Mouse (Mus musculus) embryonic facial prominence, embryonic 13.5 days (tissue): ENCODE data around the gene Acvrl1. TPM values are rescaled to one million over a fixed set of nuclear protein-coding genes. Genes with fewer than 3 reads are reported as not detected.

ENCODE experiments used
- ATAC-seq: fragments of 200-750 bp; cut with Nextera tagmentation; 2 replicates; pipeline ENCODE4 v1.8.0; 2017; ENCODE audit warnings: low read depth; ENCODE audit not compliant: insufficient number of reproducible peaks, insufficient read depth, low FRiP score, low TSS enrichment
- H3K27ac ChIP-seq: fragments of 300-500 bp; sonication (generic); 2 replicates; pipeline ENCODE4 v1.5.1; 2015; ENCODE audit warnings: moderate library complexity, mild to moderate bottlenecking, inconsistent platforms
- H3K27me3 ChIP-seq: fragments of 300-500 bp; sonication (generic); 2 replicates; pipeline ENCODE4 v1.6.1; 2015; ENCODE audit warnings: mild to moderate bottlenecking, inconsistent platforms
- H3K36me3 ChIP-seq: fragments of 300-500 bp; sonication (generic); 2 replicates; pipeline ENCODE4 v1.6.1; 2015; ENCODE audit warnings: mild to moderate bottlenecking, inconsistent platforms
- H3K4me1 ChIP-seq: fragments of 300-500 bp; sonication (generic); 2 replicates; pipeline ENCODE4 v1.6.1; 2015; ENCODE audit warnings: inconsistent platforms
- H3K4me2 ChIP-seq: fragments of 300-500 bp; sonication (generic); 2 replicates; pipeline ENCODE4 v1.6.1; 2015; ENCODE audit warnings: moderate library complexity, mild to moderate bottlenecking, inconsistent platforms
- H3K4me3 ChIP-seq: fragments of 300-500 bp; sonication (generic); 2 replicates; pipeline ENCODE4 v1.5.1; 2015; ENCODE audit warnings: mild to moderate bottlenecking, inconsistent platforms
- H3K9ac ChIP-seq: fragments of 300-500 bp; sonication (generic); 2 replicates; pipeline ENCODE4 v1.6.1; 2015; ENCODE audit warnings: mild to moderate bottlenecking, inconsistent platforms
- H3K9me3 ChIP-seq: fragments of 300-500 bp; sonication (generic); 2 replicates; pipeline ENCODE4 v1.6.1; 2016; ENCODE audit warnings: inconsistent platforms
- WGBS: fragments of 180-500 bp; shearing (Covaris S2); methylation state at CpG from one replicate; pipeline ENCODE4 v1.1.7; 2015; ENCODE audit warnings: mixed read lengths; 5-methylcytosine and 5-hydroxymethylcytosine counted together
- polyA plus RNA-seq: library from polyadenylated mRNA; unstranded; fragments of >200 nt; fragmentation: Nextera tagmentation; extraction: Ambion mirVana; gene quantifications from 2 replicates; pipeline ENCODE4 v1.2.1, GENCODE M21; 2015

The Acvrl1 gene
- polyA plus RNA-seq = 9.9 and 10.1 TPM in 2 replicates

DNA sequence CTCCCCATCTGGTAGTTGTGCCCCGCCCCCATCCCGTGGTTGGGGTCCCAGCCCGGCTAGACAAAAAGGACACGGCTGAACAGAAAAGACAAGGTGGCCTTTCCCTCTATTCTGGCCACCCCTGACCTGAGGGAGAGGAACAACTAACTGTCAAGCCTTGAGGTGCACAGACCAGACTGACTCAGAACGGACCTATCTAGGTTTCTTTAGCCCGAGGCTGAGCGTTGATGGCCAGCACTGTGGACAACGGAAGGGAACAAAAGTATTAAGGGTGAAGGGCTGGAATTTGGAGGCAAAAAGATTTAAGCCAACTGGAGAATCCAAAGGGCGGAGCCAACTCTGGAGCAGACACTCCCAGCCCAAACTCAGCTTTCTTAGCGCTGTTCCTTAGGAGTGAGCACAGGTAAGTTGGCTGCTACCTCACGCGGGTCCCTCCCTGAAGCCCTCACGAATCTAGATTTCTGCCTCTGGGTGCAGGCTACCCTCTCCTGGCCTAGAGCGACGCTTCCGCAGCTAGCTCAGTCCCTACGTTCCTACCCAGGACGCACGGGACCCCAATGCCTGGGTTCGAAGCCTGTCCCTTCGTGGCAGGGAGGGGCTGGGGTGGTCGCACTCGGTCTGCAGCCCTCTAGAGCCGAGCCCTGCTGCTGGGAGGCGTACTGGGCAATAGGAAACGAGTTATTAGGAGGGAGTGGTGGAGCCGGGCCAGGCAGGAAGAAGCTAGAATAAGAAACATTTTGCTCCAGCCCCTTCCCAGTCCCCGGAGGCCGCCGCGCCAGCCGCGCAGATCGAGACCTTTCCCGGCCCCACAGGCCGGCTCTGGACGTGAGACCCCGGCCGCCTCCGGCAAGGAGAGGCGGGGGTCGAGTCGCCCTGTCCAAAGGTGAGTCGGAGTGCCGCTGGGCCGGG, at the start of gene Acvrl1:
Gene Acvrl1 (plus strand): TSS at position 342 of the 909 bp plus-strand sequence.
- H3K4me3 ChIP-seq = peak within 1 kb of the TSS; percentile 50
- H3K27ac ChIP-seq = no peak within 1 kb of the TSS
- 3% methylated on average over 46 of the region's 46 CpGs for WGBS
- peak within 1 kb of the TSS; percentile 74 for H3K4me2 ChIP-seq
- no peaks in the 10 kb centered on the region for H3K36me3 ChIP-seq
- peaks cover 28% of the 10 kb centered on the region for H3K27me3 ChIP-seq
- H3K4me1 ChIP-seq = peaks cover 36% of the 10 kb centered on the region
- no peaks in the 10 kb centered on the region for H3K9me3 ChIP-seq
- peak within 1 kb of the TSS; percentile 75 for H3K9ac ChIP-seq
- no peak; the same call in 1 of the 2 replicates for ATAC-seq

DNA sequence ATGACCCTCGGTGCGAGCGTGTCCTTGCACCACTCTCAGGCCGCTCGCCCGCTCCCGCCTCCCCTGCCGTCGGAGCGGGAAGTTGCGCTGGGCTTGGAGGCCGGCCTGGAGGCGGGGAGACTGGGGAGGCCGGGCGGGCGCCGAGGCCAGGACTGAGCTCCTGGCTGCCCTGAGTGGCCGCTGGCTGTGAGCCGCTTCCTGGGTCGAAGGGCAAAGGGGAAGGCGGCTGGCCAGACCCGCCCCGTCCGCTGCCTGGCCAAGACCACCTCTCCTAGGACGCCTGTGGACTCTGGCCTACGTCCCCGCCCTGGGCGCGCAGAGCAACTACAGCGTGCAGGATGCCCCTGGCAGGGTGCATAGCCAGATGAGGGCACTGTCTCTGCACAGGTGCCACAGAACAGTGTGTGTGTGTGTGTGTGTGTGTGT, 49.6 kb upstream of the Acvrl1 start:
- Histone ChIP-seq H3K4me2 (peak overlapping the region; percentile 89), H3K4me3 (peak overlapping the region; percentile 83), H3K27me3 (peaks cover 6% of the 10 kb centered on the region; the same call in 1 of the 2 replicates), H3K27ac (peak overlapping the region; percentile 48), H3K36me3 (no peaks in the 10 kb centered on the region), H3K9me3 (no peaks in the 10 kb centered on the region), H3K9ac (peak overlapping the region; percentile 85), H3K4me1 (peaks cover 62% of the 10 kb centered on the region)
- WGBS = 2% methylated on average over 30 of the region's 30 CpGs
- ATAC-seq = peak; percentile 38; the same call in 1 of the 2 replicates

DNA sequence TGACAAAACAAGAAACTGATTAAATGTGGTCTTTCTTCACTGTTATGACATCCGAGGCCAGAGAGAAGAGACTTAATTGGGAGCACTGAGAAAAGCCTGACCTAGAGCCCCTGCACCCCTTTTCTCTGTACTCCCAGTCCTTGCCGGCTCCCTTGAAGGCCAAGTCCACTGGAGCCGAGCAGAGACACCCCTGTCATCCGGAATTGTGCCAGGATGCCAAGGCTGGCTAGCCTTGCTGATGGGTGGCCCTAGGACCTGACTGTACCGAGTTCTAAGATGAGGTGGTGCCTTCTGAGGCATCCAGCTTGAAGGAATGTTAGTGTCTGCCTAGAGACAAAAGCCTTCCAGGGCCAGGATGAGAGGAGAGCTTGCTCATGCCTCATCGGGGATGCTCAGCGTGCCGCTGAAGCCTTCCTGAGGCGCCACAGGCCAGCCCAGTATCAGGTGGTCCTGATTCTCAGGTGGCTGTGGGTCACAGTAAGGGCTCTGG, 48.2 kb upstream of the Acvrl1 start:
- ATAC-seq = no peak
- Histone ChIP-seq H3K36me3 (no peaks in the 10 kb centered on the region), H3K9ac (no peak overlapping the region), H3K27ac (no peak overlapping the region), H3K4me3 (no peak overlapping the region), H3K4me2 (no peak overlapping the region), H3K27me3 (peaks cover 6% of the 10 kb centered on the region; the same call in 1 of the 2 replicates), H3K9me3 (no peaks in the 10 kb centered on the region), H3K4me1 (peaks cover 65% of the 10 kb centered on the region)
- 66% methylated on average over 9 of the region's 9 CpGs for WGBS

DNA sequence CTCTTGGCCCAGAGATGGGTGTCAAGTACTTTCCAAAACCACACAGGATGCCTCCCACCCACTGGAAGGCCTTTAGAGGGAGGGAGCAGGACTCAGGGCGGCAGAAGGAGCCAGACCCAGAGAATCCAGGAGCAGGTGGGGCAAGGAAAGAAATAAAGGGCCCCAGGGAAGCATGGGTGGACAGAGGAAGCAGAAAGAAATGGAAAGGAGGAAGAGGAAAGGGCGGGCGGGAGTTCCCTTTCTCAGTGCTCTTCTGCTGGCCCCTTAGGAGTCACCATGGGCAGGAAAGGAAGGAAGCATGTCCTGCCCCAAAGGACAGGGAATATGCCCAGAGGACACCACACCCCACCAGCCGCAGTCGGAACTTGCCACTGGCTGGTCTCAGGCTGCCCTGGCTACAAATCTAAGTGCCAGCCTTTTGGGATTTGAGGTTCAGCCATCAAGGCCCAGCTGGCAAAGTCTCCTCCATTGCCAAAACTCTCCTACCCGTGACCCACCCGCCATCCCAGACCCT, 47.2 kb upstream of the Acvrl1 start:
- Histone ChIP-seq H3K4me3 (no peak overlapping the region), H3K4me1 (peaks cover 55% of the 10 kb centered on the region), H3K9ac (no peak overlapping the region), H3K9me3 (no peaks in the 10 kb centered on the region), H3K27me3 (peaks cover 4% of the 10 kb centered on the region; the same call in 1 of the 2 replicates), H3K4me2 (no peak overlapping the region), H3K36me3 (no peaks in the 10 kb centered on the region), H3K27ac (peak overlapping the region; percentile 71)
- 65% methylated on average over 7 of the region's 7 CpGs for whole genome bisulfite sequencing
- ATAC-seq = no peak

DNA sequence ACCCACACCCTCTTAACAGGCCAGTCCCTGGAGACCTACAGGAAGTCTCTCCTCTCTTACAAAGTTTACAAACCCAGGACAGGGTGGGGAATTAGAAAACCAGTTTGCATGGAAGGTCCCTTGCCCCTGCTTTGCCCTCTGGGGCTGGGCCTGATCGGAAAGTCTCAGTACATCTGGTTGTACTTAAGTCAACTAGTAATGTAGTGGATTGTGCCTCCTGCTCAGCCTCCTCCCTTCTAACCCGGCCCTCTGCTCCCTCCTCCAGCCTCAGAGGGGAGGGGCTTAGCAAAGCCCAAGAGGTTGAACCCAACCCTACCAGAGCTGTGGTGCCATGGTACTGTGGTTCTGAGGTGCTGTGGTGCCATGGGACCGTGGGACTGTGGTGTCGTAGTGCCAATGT, 46.1 kb upstream of the Acvrl1 start:
- WGBS = 30% methylated on average over 4 of the region's 4 CpGs
- H3K9ac ChIP-seq = no peak overlapping the region
- H3K4me2 ChIP-seq = no peak overlapping the region
- no peaks in the 10 kb centered on the region for H3K36me3 ChIP-seq
- 0 out of 2 replicates have a peak, but pooled peaks have one; percentile 35 for ATAC-seq
- peaks cover 49% of the 10 kb centered on the region for H3K4me1 ChIP-seq
- H3K27me3 ChIP-seq = no peaks in the 10 kb centered on the region; the same call in 1 of the 2 replicates
- H3K27ac ChIP-seq = peak overlapping the region; percentile 71
- no peak overlapping the region for H3K4me3 ChIP-seq
- no peaks in the 10 kb centered on the region for H3K9me3 ChIP-seq

DNA sequence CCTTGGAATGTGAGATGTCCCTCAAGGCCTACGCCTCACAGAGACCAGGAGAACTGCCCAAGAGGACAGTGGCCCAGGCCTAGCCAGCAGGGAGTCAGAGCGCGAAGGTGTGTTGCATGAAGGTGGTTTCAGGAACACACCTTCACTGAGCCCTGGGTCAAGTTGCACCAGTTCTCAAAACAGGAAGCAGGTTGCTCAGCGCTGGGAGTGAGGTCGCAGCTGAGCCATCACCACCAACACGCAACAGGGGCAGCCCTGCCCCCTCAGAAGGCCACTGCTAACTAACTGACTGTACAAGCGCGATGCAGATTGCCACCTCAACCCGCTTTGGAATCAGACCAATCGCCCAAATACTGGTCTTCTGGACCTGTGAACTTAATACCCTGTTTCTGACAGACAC, 43.8 kb upstream of the Acvrl1 start:
- Histone ChIP-seq H3K9ac (0 out of 2 replicates have a peak overlapping the region, but pooled peaks have one; percentile 11), H3K27ac (no peak overlapping the region), H3K27me3 (no peaks in the 10 kb centered on the region), H3K4me3 (no peak overlapping the region), H3K9me3 (no peaks in the 10 kb centered on the region), H3K4me1 (peaks cover 34% of the 10 kb centered on the region), H3K36me3 (no peaks in the 10 kb centered on the region), H3K4me2 (no peak overlapping the region)
- 71% methylated on average over 10 of the region's 10 CpGs for WGBS
- no peak for ATAC-seq

DNA sequence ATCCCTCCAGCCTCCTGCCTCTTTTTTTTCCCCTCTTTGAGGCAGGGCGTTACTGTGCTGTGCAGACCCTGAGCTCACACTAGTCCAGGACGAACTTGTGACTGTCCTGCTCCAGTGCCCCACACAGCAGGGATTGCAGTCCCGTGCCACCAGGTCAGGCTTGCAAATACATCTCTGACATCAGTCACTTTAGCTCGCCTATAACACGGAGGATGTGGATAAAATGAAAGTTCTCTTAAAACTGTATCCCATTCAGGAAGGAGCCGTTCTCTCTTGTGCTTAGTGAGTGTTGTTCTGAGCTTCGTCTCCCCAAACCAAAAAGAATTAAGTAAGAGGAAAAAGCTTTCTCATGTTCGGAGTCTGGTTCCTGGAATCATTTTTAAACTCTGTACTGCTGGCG, 41.9 kb upstream of the Acvrl1 start:
- ATAC-seq = no peak
- Histone ChIP-seq H3K27me3 (no peaks in the 10 kb centered on the region), H3K27ac (peak overlapping the region; percentile 75), H3K4me2 (no peak overlapping the region), H3K4me3 (no peak overlapping the region), H3K9me3 (no peaks in the 10 kb centered on the region), H3K9ac (no peak overlapping the region; the same call in 1 of the 2 replicates), H3K36me3 (no peaks in the 10 kb centered on the region), H3K4me1 (peaks cover 21% of the 10 kb centered on the region)
- WGBS = 68% methylated on average over 9 of the region's 9 CpGs

DNA sequence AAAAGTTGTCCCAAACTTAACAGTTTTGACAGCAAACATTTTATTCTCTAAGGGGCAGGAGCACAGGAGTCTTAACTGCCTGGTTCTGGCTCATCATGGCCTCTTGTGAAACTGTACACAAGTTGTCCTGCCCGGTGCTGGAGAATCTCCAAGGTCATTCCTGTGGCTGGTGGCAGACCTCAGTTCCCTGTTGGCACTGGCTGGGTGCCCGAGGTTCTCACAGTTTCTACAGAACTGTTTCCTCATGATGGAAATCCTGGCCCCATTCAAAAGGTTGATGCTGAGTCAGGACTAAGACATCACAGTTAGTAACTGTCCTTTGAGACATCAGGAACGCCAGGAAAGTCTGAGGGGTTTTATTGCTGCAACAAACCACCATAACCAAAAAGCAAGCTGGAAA, 41.4 kb upstream of the Acvrl1 start:
- Histone ChIP-seq H3K4me3 (no peak overlapping the region), H3K27me3 (no peaks in the 10 kb centered on the region), H3K36me3 (no peaks in the 10 kb centered on the region), H3K4me1 (peaks cover 16% of the 10 kb centered on the region), H3K9ac (no peak overlapping the region; the same call in 1 of the 2 replicates), H3K9me3 (no peaks in the 10 kb centered on the region), H3K4me2 (no peak overlapping the region), H3K27ac (peak overlapping the region; percentile 75)
- WGBS = 59% methylated on average over 3 of the region's 3 CpGs
- no peak for ATAC-seq

DNA sequence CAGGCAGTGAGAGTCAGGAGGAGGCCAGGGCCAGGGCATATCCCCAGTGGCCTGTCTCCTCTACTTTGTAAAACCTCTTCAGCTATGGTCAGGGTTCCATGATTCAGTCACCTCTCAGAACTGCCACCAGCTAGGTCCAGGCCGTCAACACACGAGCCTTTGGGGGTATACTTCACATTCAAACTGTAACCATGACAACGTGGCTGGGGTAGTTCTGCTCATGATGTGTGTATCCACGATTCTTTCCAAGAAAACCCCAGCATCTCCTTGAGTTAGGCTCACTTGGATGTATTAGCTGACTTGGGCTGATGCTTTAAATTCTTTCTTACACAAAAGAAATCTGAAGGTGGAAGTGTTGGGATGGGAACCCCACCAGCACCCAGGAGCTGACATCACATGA, 40.0 kb upstream of the Acvrl1 start:
- Histone ChIP-seq H3K27ac (no peak overlapping the region), H3K9me3 (no peaks in the 10 kb centered on the region), H3K4me3 (no peak overlapping the region), H3K9ac (no peak overlapping the region), H3K4me1 (peaks cover 19% of the 10 kb centered on the region), H3K27me3 (no peaks in the 10 kb centered on the region), H3K36me3 (no peaks in the 10 kb centered on the region), H3K4me2 (no peak overlapping the region)
- ATAC-seq = no peak
- 66% methylated on average over 4 of the region's 4 CpGs for WGBS

DNA sequence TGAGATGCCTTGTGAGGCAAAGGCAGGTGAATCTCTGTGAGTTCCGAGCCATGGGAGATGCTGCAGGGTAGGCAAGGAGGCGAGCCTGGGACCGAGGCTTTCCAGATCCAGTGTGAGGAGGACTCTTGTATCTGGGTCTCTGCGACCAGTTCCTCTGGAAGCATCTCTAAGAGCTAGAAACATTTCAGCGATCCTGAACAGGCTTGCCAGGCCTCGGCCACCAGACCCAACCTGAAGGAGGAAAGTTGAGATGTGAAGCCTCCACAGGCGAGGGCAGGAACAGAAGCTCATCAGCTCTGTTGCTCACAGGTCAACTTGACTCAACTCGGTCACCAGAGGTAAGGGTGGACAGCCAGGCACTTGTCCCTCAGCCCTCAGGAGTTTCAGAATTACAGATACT, 36.8 kb upstream of the Acvrl1 start:
- no peak overlapping the region for H3K9ac ChIP-seq
- H3K27ac ChIP-seq = no peak overlapping the region
- no peak for ATAC-seq
- no peaks in the 10 kb centered on the region for H3K9me3 ChIP-seq
- H3K27me3 ChIP-seq = no peaks in the 10 kb centered on the region
- 95% methylated on average over 8 of the region's 8 CpGs for WGBS
- H3K4me2 ChIP-seq = no peak overlapping the region
- H3K36me3 ChIP-seq = no peaks in the 10 kb centered on the region
- no peak overlapping the region for H3K4me3 ChIP-seq
- H3K4me1 ChIP-seq = peaks cover 34% of the 10 kb centered on the region

DNA sequence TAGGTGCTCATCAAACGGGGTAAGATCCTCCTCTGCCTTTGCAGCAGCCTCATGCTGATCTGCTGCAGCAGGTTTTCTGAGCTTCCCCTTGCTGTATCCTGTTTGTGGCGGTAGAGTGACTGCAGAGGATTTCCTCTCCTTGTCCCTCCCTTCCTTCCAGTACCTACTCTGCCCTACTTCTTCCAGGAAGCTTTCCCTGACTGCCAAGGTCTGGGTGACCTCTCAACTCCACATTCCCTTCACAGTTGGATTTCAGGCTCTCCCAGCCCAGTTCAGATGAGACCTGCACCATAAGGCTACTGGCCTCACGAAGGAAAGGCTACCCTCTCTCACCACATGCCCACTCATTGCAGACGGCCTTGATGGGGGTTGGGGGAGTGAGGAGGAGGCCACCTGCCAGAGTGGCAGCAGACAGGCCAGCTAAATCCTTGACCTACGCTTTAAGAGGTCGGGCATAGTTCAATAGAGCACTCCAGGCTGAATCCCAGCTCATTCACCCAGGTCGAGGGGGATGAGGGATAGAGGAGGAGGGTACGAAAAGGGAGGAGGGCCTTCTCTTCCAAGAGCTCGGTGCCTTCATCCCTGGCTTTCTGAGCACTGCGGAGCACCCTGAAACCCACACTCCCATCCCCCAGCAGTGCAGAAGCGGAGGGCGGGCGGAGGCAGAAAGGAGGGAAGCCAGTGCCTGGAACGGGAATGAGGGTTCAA, 36.0 kb upstream of the Acvrl1 start:
- ATAC-seq = no peak
- peaks cover 30% of the 10 kb centered on the region for H3K4me1 ChIP-seq
- no peaks in the 10 kb centered on the region for H3K9me3 ChIP-seq
- WGBS = 38% methylated on average over 14 of the region's 14 CpGs
- H3K36me3 ChIP-seq = no peaks in the 10 kb centered on the region
- no peaks in the 10 kb centered on the region for H3K27me3 ChIP-seq
- H3K4me2 ChIP-seq = peak overlapping the region; percentile 30; the same call in 1 of the 2 replicates
- 0 out of 2 replicates have a peak overlapping the region, but pooled peaks have one; percentile 46 for H3K9ac ChIP-seq
- H3K27ac ChIP-seq = peak overlapping the region; percentile 64
- H3K4me3 ChIP-seq = no peak overlapping the region
